Mouse (Mus musculus): Measurements from ENCODE around the gene Myo15b. TPM values are rescaled to one million over a fixed set of nuclear protein-coding genes. Genes with fewer than 3 reads are reported as not detected.

Gene Myo15b
- 0.14 TPM in 1 of 2 replicates, not detected in the other for polyA plus RNA-seq (2021; fragmentation: Nextera tagmentation)
- long read RNA-seq, experiment 1: 0 reads
- long read RNA-seq, experiment 2: 0 reads

GRCm38 (mm10) chr11:115858354-115858753, at the start of gene Myo15b:
Gene Myo15b, plus strand, starts transcription at chr11:115858406.

DNA sequence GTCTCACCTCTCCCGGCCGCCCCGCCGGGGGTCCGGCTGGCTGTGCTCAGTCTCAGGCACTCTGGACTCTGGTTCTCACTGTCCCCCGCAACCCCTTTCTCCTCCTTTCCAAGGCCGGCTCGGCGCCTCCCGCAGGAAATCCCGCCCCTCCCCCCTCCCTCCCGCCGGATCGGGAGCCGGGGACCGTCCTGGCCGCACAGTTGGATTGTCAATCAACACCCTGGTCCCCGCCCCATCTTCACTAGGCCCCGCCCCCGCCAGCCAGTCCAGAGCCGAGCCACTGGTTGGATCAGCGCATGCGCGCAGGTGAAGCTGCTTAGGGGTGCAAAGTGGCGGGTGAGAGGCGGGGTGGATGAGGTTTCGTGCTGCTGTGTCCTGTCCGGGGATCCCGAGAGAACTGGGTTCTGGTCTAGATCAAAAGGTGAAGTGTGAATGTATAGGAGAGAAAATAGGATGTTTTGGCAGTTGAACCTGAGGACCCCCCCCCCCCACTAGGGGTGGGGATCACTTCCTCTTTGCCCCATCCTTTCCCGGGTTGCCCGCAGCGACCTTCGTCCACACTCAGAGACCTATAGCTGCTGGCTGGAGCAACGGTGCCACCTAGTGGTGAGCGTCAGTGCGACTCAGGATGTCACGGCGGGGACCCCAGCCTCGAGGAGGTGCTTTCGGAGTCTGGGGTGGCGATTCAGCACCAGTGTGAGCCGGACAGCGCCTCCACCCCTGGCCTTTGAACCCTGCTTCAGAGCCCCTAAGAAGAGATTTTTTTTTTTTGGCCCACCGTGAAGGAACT, 44.5 kb upstream of the Myo15b start, which contains the start of gene Caskin2:
Gene Caskin2, minus strand, starts transcription at position 133 of the 790 bp plus-strand sequence.

GRCm38 (mm10) chr11:115814605-115815450, 43.4 kb upstream of the Myo15b start, which contains the start of gene Tsen54:
Gene Tsen54, plus strand, starts transcription at chr11:115814724.

GRCm38 (mm10) chr11:115823774-115824740, 34.1 kb upstream of the Myo15b start, which contains the start of gene Llgl2:
Gene Llgl2, plus strand, starts transcription at chr11:115824049.

GRCm38 (mm10) chr11:115899486-115900266, 41.5 kb downstream of the Myo15b start, which contains the start of gene Smim5:
Gene Smim5, plus strand, starts transcription at chr11:115899966.

DNA sequence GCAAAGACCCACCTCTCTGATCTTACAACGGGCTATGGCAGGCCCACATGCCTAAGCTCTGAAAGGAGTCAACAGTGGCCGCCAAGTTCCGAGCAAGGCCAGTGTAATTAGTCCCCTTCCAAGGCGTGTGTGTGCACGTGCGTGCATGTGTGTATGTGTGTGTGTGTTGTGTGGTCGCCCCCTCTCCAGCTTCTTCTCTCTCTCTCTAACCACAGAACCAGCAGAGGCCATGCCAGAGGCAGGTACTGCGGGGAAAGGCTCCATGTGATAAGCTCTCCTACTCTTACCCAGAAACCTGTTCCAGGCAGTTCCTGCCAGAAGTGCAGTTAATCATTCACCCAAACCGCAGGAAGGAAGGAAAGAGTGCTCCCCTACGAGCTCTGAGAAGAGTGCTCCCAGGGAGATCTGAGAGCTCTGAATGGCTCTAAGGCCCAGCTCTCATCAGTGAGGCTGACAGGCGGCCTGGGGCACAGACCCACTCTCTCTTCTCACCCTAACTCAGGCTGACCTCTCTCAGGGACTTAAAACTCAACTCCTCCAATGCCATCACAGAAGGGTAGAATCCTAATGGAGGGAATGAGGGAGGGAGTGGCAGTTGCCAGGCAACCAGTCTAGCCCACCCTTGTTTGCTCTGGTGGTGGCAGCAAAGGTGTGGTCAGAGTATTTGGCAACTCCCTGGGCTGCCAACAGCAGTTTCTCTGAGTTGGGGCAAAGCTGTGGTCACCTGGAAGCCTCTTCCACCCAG, 53.6 kb downstream of the Myo15b start, which contains the start of gene Smim6:
Gene Smim6, plus strand, starts transcription at position 386 of the 745 bp plus-strand sequence.

DNA sequence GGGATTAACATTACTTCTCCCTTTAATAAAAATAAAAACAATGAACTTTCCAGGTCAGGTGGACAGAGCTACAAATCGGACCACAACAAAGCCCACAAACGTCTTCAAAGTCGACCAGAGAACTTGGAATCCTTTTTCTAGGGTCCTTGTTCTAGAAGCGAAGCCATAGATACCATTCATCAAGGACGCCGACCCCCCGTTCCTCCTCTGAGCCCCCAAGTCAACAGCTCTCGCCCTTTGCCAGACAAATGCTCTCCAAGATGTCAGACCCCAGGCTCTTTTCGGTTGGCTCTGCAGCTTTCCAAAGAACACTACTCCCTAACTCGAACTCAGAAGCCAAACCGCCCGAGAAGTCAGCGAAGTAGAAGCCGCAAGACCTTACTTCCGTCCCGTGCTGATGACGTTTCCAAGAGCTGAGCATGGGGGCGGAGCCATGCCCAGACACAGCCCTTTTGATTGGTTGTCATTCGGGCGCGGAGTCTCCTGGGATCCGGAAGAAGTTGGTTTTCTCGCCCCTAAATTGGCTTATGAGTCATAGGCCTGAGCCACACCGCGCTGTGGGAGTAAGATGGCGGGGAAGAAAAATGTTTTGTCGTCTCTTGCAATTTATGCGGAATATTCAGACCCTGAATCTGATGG, 75.0 kb downstream of the Myo15b start, which contains the start of the genes Sap30bp and Recql5:
Gene Sap30bp, plus strand, starts transcription at position 175 of the 639 bp plus-strand sequence.
Gene Recql5, minus strand, starts transcription at position 370 of the 639 bp plus-strand sequence.

Other genes starting within 250 kb of the Myo15b start
- gene Mif4gd, start 245.4 kb upstream of the Myo15b start, polyA plus RNA-seq (2021; fragmentation: Nextera tagmentation): 21.1 and 23.1 TPM in 2 replicates
- gene Slc25a19, start 230.1 kb upstream of the Myo15b start, polyA plus RNA-seq (2021; fragmentation: Nextera tagmentation): 42.4 and 49.2 TPM in 2 replicates
- gene Grb2, start 149.8 kb upstream of the Myo15b start, polyA plus RNA-seq (2021; fragmentation: Nextera tagmentation): 18.5 and 33.1 TPM in 2 replicates
- gene Tmem94, start 93.0 kb upstream of the Myo15b start, polyA plus RNA-seq (2021; fragmentation: Nextera tagmentation): 18.1 and 22.2 TPM in 2 replicates
- 8.5 and 14.8 TPM in 2 replicates for gene Caskin2, start 44.8 kb upstream of the Myo15b start, polyA plus RNA-seq (2021; fragmentation: Nextera tagmentation)
- 5.4 and 6.0 TPM in 2 replicates for gene Tsen54, start 43.7 kb upstream of the Myo15b start, polyA plus RNA-seq (2021; fragmentation: Nextera tagmentation)
- 7.0 and 7.4 TPM in 2 replicates for gene Llgl2, start 34.4 kb upstream of the Myo15b start, polyA plus RNA-seq (2021; fragmentation: Nextera tagmentation)
- gene Smim5, start 41.6 kb downstream of the Myo15b start, polyA plus RNA-seq (2021; fragmentation: Nextera tagmentation): 1.4 and 1.7 TPM in 2 replicates
- not detected in 2 replicates for gene Smim6, start 53.6 kb downstream of the Myo15b start, polyA plus RNA-seq (2021; fragmentation: Nextera tagmentation)
- gene Sap30bp, start 74.9 kb downstream of the Myo15b start, polyA plus RNA-seq (2021; fragmentation: Nextera tagmentation): 26.6 and 36.8 TPM in 2 replicates
- gene Recql5, start 75.1 kb downstream of the Myo15b start, polyA plus RNA-seq (2021; fragmentation: Nextera tagmentation): 7.0 and 8.5 TPM in 2 replicates
- 3.5 and 3.7 TPM in 2 replicates for gene Itgb4, start 116.3 kb downstream of the Myo15b start, polyA plus RNA-seq (2021; fragmentation: Nextera tagmentation)
- 19.0 and 23.7 TPM in 2 replicates for gene Galk1, start 154.3 kb downstream of the Myo15b start, polyA plus RNA-seq (2021; fragmentation: Nextera tagmentation)
- gene H3f3b, start 169.6 kb downstream of the Myo15b start, polyA plus RNA-seq (2021; fragmentation: Nextera tagmentation): 208 and 343 TPM in 2 replicates
- gene Unk, start 171.9 kb downstream of the Myo15b start, polyA plus RNA-seq (2021; fragmentation: Nextera tagmentation): 5.8 and 7.4 TPM in 2 replicates
- gene Unc13d, start 219.6 kb downstream of the Myo15b start, polyA plus RNA-seq (2021; fragmentation: Nextera tagmentation): 1.0 and 1.3 TPM in 2 replicates
- 252 and 516 TPM in 2 replicates for gene Wbp2, start 228.6 kb downstream of the Myo15b start, polyA plus RNA-seq (2021; fragmentation: Nextera tagmentation)